Mouse (Mus musculus) mouse trophoblast stem cell (cell line): ENCODE measurements around the gene Camk1g.

ENCODE experiments used
- in situ Hi-C, 2 experiments: fragments of 300-500 bp; cut with MseI, MboI; formaldehyde crosslinking; loops; 2 replicates in 1 of 2; 3 replicates in 1 of 2; pipeline ENCODE4 v1.15.1; 2025

The Camk1g gene

GRCm38 (mm10) chr1:193370096-193370495, at the start of gene Camk1g:
TSS of gene Camk1g (minus strand) at chr1:193370298.
- in situ Hi-C loops = loop anchor here (5.0 to 10.0 kb wide), 2 partner anchors 105 to 108 kb away; partner anchors contain the start of gene Hsd11b1 (in 2 of the 2)

- in situ Hi-C loops = no loop called here
Measured at GRCm38 (mm10) chr1:193419168-193419567, 49.1 kb upstream of the Camk1g start.

GRCm38 (mm10) chr1:193418656-193419055, 48.6 kb upstream of the Camk1g start:
- in situ Hi-C loops = no loop called here

- in situ Hi-C loops = no loop called here
Measured at GRCm38 (mm10) chr1:193414067-193414466, 44.0 kb upstream of the Camk1g start.

- in situ Hi-C loops = no loop called here
Measured at GRCm38 (mm10) chr1:193413368-193414000, 43.4 kb upstream of the Camk1g start.

GRCm38 (mm10) chr1:193407487-193407886, 37.4 kb upstream of the Camk1g start:
- in situ Hi-C loops = no loop called here

GRCm38 (mm10) chr1:193406059-193406642, 36.1 kb upstream of the Camk1g start:
- in situ Hi-C loops = no loop called here

GRCm38 (mm10) chr1:193401695-193402094, 31.6 kb upstream of the Camk1g start:
- in situ Hi-C loops = no loop called here

GRCm38 (mm10) chr1:193400348-193400747, 30.2 kb upstream of the Camk1g start:
- in situ Hi-C loops = no loop called here

GRCm38 (mm10) chr1:193398728-193399437, 28.8 kb upstream of the Camk1g start:
- in situ Hi-C loops = no loop called here

- in situ Hi-C loops = no loop called here
Measured at GRCm38 (mm10) chr1:193397109-193397508, 27.0 kb upstream of the Camk1g start.

GRCm38 (mm10) chr1:193392266-193392665, 22.2 kb upstream of the Camk1g start:
- in situ Hi-C loops = loop anchor here in 1 of 2 experiments (5.0 kb wide), 1 partner anchor 50 kb away; no protein-coding TSS in a partner anchor

GRCm38 (mm10) chr1:193390004-193390403, 19.9 kb upstream of the Camk1g start:
- in situ Hi-C loops = loop anchor here in 1 of 2 experiments (5.0 kb wide), 1 partner anchor 52 kb away; no protein-coding TSS in a partner anchor

- in situ Hi-C loops = no loop called here
Measured at GRCm38 (mm10) chr1:193389505-193389904, 19.4 kb upstream of the Camk1g start.

- in situ Hi-C loops = no loop called here
Measured at GRCm38 (mm10) chr1:193387241-193387640, 17.1 kb upstream of the Camk1g start.

GRCm38 (mm10) chr1:193386136-193386535, 16.0 kb upstream of the Camk1g start:
- in situ Hi-C loops = no loop called here

- in situ Hi-C loops = no loop called here
Measured at GRCm38 (mm10) chr1:193382841-193383462, 12.9 kb upstream of the Camk1g start.

- in situ Hi-C loops = no loop called here
Measured at GRCm38 (mm10) chr1:193382435-193382834, 12.3 kb upstream of the Camk1g start.

GRCm38 (mm10) chr1:193381597-193382404, 11.7 kb upstream of the Camk1g start:
- in situ Hi-C loops = no loop called here

- in situ Hi-C loops = no loop called here
Measured at GRCm38 (mm10) chr1:193380877-193381276, 10.8 kb upstream of the Camk1g start.

GRCm38 (mm10) chr1:193379634-193380033, 9.5 kb upstream of the Camk1g start:
- in situ Hi-C loops = loop anchor here in 1 of 2 experiments (10.0 kb wide), 1 partner anchor 115 kb away; the partner anchor contains the start of gene Hsd11b1
